Mouse (Mus musculus) MEL (cell line): ENCODE measurements around the gene Rapgef2.

ENCODE experiments used
- CTCF ChIP-seq, 3 experiments: IDR thresholded peaks in 2 of 3; conservative IDR thresholded peaks in 1 of 3; 2 replicates each; pipeline ENCODE4 v1.5.1; 2011 to 2012; ENCODE audit warnings: low read length in 3 of 3, low read depth in 2 of 3, mild to moderate bottlenecking in 2 of 3, improper control_type of control experiment in 1 of 3, inconsistent platforms in 1 of 3, mixed read lengths in 1 of 3, moderate library complexity in 1 of 3; ENCODE audit not compliant: control insufficient read depth in 1 of 3, insufficient read depth in 1 of 3, poor library complexity in 1 of 3, severe bottlenecking in 1 of 3
- E2F4 ChIP-seq: IDR thresholded peaks from 2 replicates; pipeline ENCODE4 v1.6.1; 2011; ENCODE audit warnings: low read depth, low read length, improper control_type of control experiment, borderline replicate concordance
- POLR2A ChIP-seq, 2 experiments: IDR thresholded peaks; 2 replicates each; pipeline ENCODE4 v1.6.1; 2011 to 2012; ENCODE audit warnings: low read length in 2 of 2, mild to moderate bottlenecking in 2 of 2, control low read depth in 1 of 2, improper control_type of control experiment in 1 of 2, low read depth in 1 of 2, moderate library complexity in 1 of 2; ENCODE audit not compliant: control insufficient read depth in 1 of 2, insufficient read depth in 1 of 2, poor library complexity in 1 of 2
- TCF12 ChIP-seq: IDR thresholded peaks from 2 replicates; pipeline ENCODE4 v1.6.1; 2014; ENCODE audit warnings: low read depth, mild to moderate bottlenecking, inconsistent platforms, low read length, improper control_type of control experiment, moderate library complexity

DNA sequence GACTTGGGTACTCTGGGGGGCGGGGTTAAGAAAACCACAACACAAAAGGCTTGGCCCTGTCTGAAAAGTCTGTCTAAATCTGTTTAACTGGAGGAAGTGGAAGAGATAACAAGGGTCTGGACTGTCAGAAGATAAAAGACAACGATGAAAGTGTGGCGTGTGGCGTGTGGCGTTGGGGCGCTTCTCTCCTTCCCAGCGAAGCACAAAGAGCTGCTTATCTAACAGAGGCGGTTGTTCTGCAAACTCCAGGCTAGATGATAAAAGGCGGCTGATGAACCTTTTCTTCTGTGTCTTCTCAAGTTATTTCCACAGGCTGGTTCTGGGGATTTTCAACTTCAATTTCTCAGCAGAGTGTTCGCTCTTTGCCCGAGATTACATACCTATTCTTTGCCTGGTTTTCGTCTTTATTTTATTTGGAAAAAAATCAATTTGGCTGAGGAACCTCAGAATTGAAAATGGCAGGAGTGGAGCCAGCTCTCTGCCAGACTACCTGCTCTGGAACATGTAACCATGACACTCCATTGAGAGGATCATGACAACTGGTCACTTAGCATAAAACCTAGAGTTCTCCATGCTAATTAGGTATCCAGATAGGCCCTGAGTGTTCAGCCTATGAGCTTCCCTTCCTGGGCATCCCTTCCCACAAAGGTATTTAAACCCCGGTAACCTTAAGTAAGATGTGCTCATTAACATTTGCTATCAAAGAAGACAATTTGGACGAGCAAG is 258.0 kb downstream of the Rapgef2 start:
- no peak for TF ChIP-seq E2F4
- no peak for TF ChIP-seq CTCF (IDR thresholded peaks at IDR 0.05 in 2 of 3, conservative IDR thresholded peaks at IDR 0.05 in 1 of 3; ENCODE audit: control insufficient read depth in 1 of 3, insufficient read depth in 1 of 3, low read depth in 2 of 3, low read length in 3 of 3, poor library complexity in 1 of 3, severe bottlenecking in 1 of 3)
- no peak for TF ChIP-seq POLR2A (IDR thresholded peaks at IDR 0.05; ENCODE audit: control insufficient read depth in 1 of 2, insufficient read depth in 1 of 2, low read depth in 1 of 2, low read length in 2 of 2, poor library complexity in 1 of 2)
- TF ChIP-seq TCF12: peak; percentile 99
